Mouse (Mus musculus) Patski (cell line): Measurements from ENCODE around the gene Larp7. TPM values are rescaled to one million over a fixed set of nuclear protein-coding genes. Genes with fewer than 3 reads are reported as not detected.

ENCODE experiments used
- ATAC-seq: fragments of 100-300 bp; one replicate; pipeline ENCODE4 v1.8.0; 2021
- CTCF ChIA-PET: fragments of 350-600 bp; sonication (Branson Sonifier 250); formaldehyde crosslinking; loops from one replicate; lab custom pipeline; 2022; ENCODE audit warnings: inconsistent platforms; lab: Charles Lee
- POLR2A ChIA-PET: fragments of 350-600 bp; sonication (Branson Sonifier 250); formaldehyde crosslinking; loops from one replicate; lab custom pipeline; 2022; ENCODE audit warnings: antibody characterized with exemption, inconsistent platforms; lab: Charles Lee
- DNase-seq: peaks from one replicate; pipeline ENCODE4 v3.0.0-alpha.2; 2011; ENCODE audit warnings: low read depth, low spot score
- H3K27me3 ChIP-seq: fragments of 371-371 bp; one replicate; pipeline ENCODE4 v1.5.1; 2021
- CTCF ChIP-seq: fragments of 100-300 bp; IDR thresholded peaks from one replicate; pipeline ENCODE4 v1.5.1; 2021
- in situ Hi-C: fragments of 300-500 bp; cut with MboI; formaldehyde crosslinking; loops from 3 replicates; pipeline ENCODE4 v1.11.1; 2018; ENCODE audit warnings: low pct_unique_long_range_greater_than_20kb, mixed read lengths
- polyA plus RNA-seq: library from polyadenylated mRNA; unstranded; gene quantifications from one replicate; pipeline ENCODE4 v1.2.3, GENCODE M21; 2021

Gene Larp7
- polyA plus RNA-seq, 1 experiment from 2014 or later: 66.7 TPM

DNA sequence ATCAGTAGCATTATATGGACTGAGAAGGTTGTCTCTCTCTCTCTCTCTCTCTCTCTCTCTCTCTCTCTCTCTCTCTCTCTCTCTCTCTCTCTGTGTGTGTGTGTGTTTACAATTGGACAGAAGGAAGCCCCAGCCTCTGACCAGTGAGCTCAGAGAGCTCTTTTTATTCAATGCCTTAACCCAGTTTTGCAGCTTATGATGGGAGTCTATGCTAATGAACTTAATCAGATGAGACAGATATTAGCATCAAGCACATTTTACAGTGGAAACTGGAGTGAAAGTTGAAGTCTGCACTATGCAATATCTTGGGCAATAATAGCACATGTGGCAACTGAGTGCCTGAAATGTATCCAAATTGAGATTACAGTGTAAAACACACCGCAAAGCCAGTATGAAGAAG is 37.9 kb downstream of the Larp7 start:
- no peak for ATAC-seq
- H3K27me3 ChIP-seq: no peaks in the 10 kb centered on the region
- in situ Hi-C loops: no loop called here
- CTCF ChIA-PET: interaction anchor here (1.0 kb wide), 1 partner anchor 12 kb away, joined by 3 read pairs; no protein-coding TSS in a partner anchor
- POLR2A ChIA-PET: no interaction called here
- no peak for TF ChIP-seq CTCF
- DNase-seq: no peak

GRCm38 (mm10) chr3:127513699-127514098 is 39.5 kb downstream of the Larp7 start:
- CTCF ChIA-PET: interaction anchor here (0.9 to 1.3 kb wide), 2 partner anchors 12 to 13 kb away, joined by 3 to 5 read pairs; no protein-coding TSS in a partner anchor
- TF ChIP-seq CTCF: no peak
- no peak for ATAC-seq
- POLR2A ChIA-PET: no interaction called here
- H3K27me3 ChIP-seq: no peaks in the 10 kb centered on the region
- in situ Hi-C loops: no loop called here
- DNase-seq: no peak

DNA sequence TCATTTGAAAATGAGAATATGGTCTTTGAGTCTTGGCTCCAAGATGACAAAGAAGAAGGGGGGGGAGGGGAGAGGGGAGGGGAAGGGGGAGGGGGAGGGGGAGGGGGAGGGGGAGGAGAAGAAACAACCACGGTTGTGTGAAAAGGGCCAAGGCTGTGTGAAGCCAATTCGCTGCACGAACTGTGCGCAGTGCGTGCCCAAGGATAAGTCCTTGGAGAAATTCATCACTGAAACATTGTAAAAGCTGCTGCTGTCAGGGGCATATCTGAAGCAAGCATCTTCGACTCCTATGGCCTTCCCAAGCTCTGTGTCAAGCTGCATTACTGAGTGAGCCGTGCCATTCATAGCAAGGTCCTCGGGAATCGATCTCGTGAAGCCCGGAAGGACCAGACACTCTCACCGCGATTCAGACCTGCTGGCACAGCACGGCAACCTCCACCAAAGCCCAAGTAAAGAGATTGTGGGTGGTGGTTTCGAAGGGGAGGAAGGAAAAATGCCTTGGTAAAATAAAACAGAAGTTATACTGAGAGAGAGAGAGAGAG is 40.3 kb downstream of the Larp7 start:
- TF ChIP-seq CTCF: no peak
- POLR2A ChIA-PET: no interaction called here
- in situ Hi-C loops: no loop called here
- ATAC-seq: no peak
- H3K27me3 ChIP-seq: no peaks in the 10 kb centered on the region
- CTCF ChIA-PET: no interaction called here
- no peak for DNase-seq

DNA sequence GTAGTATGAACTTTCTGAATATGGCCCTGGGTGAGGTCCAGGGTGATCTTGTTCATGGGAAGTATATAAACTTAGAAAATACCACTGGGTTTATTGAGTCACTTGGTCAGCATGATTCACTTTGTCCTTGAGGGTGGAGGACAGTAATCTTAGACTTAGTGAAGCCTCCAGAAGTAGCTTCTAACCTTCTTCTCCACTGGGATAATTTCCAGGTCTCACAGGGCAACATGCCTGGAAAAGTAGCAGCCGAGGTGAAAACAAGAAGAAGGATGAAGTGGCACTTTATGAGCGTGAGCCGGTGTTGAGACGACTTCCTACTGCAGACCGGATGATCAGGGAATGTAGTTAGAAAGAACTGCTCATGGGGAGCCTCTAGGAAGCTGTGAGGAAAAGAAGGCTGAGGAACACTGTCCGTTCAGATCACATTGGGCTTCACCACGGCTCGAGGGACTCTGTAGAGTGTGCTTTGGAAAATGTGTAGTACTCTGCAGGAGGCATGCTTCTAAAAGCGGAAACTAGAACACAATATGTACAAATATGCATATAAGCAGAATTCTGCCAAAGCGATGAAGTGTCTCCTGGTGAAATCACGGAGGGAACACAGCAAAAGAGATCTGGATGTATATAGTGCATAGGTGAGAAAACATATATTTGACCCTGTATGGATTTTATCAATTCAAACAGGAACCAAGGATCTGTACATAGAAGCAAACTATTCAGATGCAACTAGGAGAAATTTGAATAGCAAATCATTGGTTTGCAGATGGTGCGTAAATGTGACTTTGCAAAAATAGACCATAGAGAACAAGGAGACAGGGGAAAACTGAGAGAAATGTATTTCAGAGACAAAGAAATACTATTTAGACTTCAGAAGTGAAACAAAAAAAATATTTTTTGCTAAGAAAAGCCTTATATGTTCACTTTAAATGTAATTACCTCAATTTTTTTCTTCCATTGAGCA is 41.1 kb downstream of the Larp7 start:
- no peak for ATAC-seq
- ChIA-PET CTCF (interaction anchor here (1.2 kb wide), 1 partner anchor 14 kb away, joined by 3 read pairs; no protein-coding TSS in a partner anchor), POLR2A (no interaction called here)
- no peak for TF ChIP-seq CTCF
- in situ Hi-C loops: no loop called here
- no peaks in the 10 kb centered on the region for H3K27me3 ChIP-seq
- DNase-seq: no peak

- H3K27me3 ChIP-seq: peaks cover 4% of the 10 kb centered on the region
- ChIA-PET POLR2A (no interaction called here), CTCF (no interaction called here)
- ATAC-seq (no peak), DNase-seq (no peak)
- no peak for TF ChIP-seq CTCF
- in situ Hi-C loops: no loop called here
These were observed 45.0 kb downstream of the Larp7 start for GRCm38 (mm10) chr3:127507878-127508783.

DNA sequence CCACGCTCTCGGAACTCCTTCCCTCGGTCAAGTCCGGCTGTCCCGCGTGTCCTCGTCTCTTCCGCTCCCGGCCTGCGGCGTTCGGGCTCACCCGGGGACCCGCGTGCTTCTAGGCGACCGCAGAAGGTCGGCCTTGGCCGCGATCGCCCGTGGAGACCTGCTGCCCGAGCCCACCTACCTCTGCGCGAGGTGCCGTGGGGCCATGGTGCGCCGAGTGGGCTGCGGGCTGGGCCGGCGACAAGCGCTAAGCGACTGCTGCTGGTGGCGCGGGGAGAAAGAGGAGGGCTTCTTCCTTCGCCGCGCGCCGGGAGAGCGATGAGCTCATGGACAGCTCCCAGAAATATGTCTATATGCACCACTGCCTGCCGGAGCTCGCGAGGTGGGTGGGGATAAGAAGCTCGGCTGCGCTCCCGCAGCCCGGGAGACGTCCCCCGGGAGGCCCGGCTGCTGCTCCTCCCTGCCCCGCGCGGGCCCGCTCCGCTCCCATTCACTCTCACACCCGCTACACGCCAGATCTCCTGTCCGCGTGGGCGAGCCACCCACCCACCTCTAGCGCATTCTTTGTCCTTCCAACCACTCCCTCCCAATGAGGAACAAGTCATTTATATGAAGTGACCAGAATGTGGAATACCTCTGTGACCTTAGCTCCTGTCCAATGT is 54.3 kb downstream of the Larp7 start, which contains the start of gene Ank2:
TSS of gene Ank2 (minus strand) at position 609 of the 659 bp plus-strand sequence.
- H3K27me3 ChIP-seq: no peaks in the 10 kb centered on the region
- ChIA-PET CTCF (interaction anchor here (0.9 to 2.0 kb wide), 7 partner anchors 11 to 186 kb away, joined by 3 to 6 read pairs (median 3); no protein-coding TSS in a partner anchor), POLR2A (no interaction called here)
- no peak for TF ChIP-seq CTCF
- DNase-seq (peak; percentile 27), ATAC-seq (peak; percentile 96)
- in situ Hi-C loops: no loop called here

GRCm38 (mm10) chr3:127498197-127498741 is 54.9 kb downstream of the Larp7 start:
- TF ChIP-seq CTCF: no peak
- in situ Hi-C loops: no loop called here
- H3K27me3 ChIP-seq: no peaks in the 10 kb centered on the region
- DNase-seq (no peak), ATAC-seq (peak; percentile 49)
- ChIA-PET CTCF (interaction anchor here (0.9 to 2.0 kb wide), 5 partner anchors 10 to 176 kb away, joined by 3 to 6 read pairs (median 4); no protein-coding TSS in a partner anchor), POLR2A (no interaction called here)

- DNase-seq (no peak), ATAC-seq (no peak)
- ChIA-PET CTCF (interaction anchor here (1.0 to 1.8 kb wide), 5 partner anchors 9 to 64 kb away, joined by 3 to 9 read pairs (median 3); no protein-coding TSS in a partner anchor), POLR2A (no interaction called here)
- in situ Hi-C loops: no loop called here
- no peak for TF ChIP-seq CTCF
- H3K27me3 ChIP-seq: no peaks in the 10 kb centered on the region
These were observed 60.5 kb downstream of the Larp7 start for GRCm38 (mm10) chr3:127492663-127493062.

DNA sequence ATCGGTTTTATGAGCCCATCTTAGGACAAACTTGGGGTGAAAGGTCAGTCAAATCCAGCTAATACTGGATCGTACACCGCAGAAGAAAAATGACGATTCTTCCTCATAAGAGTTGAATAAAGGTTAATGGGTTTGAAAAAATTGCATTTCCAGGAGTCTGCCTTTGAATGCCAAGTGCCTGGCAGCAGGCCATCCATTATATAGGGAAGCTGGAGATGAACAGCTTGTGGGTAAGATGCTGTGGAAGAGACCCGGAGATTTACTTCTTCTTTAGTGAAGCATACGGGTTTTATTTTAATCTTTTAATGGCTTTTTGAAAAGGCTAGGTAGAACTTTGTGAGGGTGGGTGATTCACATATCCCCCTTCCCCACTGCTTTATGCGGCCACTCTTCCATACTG is 65.8 kb downstream of the Larp7 start:
- DNase-seq: no peak
- TF ChIP-seq CTCF: no peak
- ATAC-seq: no peak
- ChIA-PET POLR2A (no interaction called here), CTCF (no interaction called here)
- no peaks in the 10 kb centered on the region for H3K27me3 ChIP-seq
- in situ Hi-C loops: no loop called here

Other genes with a start within 250 kb of the Larp7 start
- 47.7 TPM for gene Ank2, start 54.0 kb downstream of the Larp7 start, polyA plus RNA-seq
- gene Zgrf1, start 140 bp upstream of the Larp7 start, polyA plus RNA-seq: 7.9 TPM
- not detected for gene Neurog2, start 79.8 kb upstream of the Larp7 start, polyA plus RNA-seq
- 16.5 TPM for gene Alpk1, start 227.2 kb upstream of the Larp7 start, polyA plus RNA-seq
- gene Tifa, start 236.5 kb upstream of the Larp7 start, polyA plus RNA-seq: 86.0 TPM